Mouse (Mus musculus): ENCODE data around the gene Phf23. TPM values are rescaled to one million over a fixed set of nuclear protein-coding genes. Genes with fewer than 3 reads are reported as not detected.

The Phf23 gene
- polyA plus RNA-seq, 1 experiment: 21.2 TPM

DNA sequence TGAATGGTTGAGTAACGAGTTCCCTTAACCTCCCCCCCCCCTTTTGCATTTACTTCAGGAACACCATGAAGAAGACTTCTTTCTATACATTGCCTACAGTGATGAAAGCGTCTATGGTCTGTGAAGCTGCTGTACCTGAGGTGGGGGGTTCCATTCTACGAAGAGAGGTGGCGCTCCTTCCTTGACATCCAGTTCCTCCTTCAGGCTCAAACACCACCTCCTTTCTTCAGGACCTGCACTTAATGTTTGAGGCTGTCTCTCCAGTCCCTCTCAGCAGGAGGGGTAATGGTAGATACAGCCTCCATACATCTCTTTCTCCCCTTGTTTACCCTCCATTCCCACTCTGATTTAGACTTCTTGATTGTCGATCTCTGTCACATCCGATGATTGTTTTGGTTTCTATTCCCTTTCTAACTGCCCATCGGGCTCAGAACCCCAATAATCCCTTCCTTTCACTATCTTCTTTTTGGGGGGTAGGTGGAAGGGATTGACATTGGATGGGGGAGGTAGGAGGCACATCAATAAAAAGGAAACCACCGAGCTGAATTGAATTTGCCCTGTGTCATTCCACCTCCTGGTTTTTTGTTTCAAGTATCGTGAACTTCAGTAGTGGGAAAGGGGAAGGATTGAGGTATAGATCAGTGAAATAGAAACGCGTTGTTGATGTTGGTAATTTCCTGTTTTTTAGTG lies 1.0 kb upstream of the Phf23 start:
- Histone ChIP-seq H3K27me3 (ENCODE audit: control insufficient read depth, insufficient read depth, low read length) (no peaks in the 10 kb centered on the region), H3K36me3 (ENCODE audit: control insufficient read depth, insufficient read depth, low read length) (peaks cover 5% of the 10 kb centered on the region), H3K4me1 (ENCODE audit: control insufficient read depth, insufficient read depth, low read length) (peaks cover 22% of the 10 kb centered on the region), H3K4me3 (ENCODE audit: control insufficient read depth, low read depth, low read length) (peak overlapping the region; percentile 3; the same call in 1 of the 2 replicates), H3K27ac (ENCODE audit: control insufficient read depth, insufficient read depth, low read depth, low read length) (no peak overlapping the region)
- no peak for TF ChIP-seq POLR2A (IDR thresholded peaks at IDR 0.05; ENCODE audit: control insufficient read depth, low read depth, low read length)
- no peak for TF ChIP-seq CTCF (IDR thresholded peaks at IDR 0.05; ENCODE audit: control insufficient read depth, insufficient read depth, insufficient replicate concordance, low read depth, low read length)

DNA sequence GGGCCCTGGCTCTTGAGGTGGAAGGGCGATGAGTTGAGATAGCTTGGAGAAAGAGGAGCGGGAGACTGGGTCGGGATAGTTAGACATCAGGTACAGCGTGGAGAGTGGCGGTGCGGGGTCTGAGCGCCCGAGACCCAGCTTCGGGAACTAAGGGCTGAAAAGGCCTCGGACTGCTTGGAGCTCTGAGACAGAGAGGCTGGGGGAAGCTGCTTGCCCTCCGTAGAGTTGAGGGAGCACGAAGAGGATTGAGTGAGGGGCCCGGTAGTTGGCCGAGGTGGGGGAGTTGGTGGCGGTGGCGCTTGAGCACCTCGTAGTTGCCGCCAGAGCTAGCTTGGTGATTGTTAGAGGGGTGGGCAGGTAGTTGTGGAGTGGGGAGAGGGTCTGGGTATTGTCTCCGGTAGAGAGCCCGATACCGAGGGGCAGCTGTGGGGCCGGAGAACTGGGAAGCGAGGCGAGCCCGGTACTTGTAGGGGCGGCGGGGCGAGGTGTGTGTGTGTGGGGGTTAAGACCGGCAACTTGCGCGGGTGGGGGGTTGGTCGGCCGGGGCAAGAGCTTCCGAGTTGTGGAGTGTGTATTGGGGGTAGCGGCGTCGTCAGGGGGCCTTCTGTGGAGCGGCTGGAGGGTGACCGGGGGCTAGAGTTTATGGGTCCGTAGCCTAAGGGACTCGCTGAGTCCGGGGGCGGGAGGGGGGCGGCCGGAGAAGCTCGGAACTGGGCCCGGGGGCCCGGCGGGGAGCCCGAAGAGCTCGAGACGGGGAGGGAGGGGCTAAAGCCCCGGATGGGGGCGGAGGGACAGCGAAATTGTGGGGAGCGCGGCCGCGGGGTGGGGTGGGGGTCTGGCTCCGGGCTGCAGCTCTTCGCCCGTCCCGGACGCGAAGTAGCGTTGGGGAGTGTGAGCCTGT lies 834 bp downstream of the Phf23 start:
- Histone ChIP-seq H3K27me3 (ENCODE audit: control insufficient read depth, insufficient read depth, low read length) (no peaks in the 10 kb centered on the region), H3K4me3 (ENCODE audit: control insufficient read depth, low read depth, low read length) (peak overlapping the region; percentile 98), H3K4me1 (ENCODE audit: control insufficient read depth, insufficient read depth, low read length) (peaks cover 23% of the 10 kb centered on the region), H3K36me3 (ENCODE audit: control insufficient read depth, insufficient read depth, low read length) (peaks cover 5% of the 10 kb centered on the region), H3K27ac (ENCODE audit: control insufficient read depth, insufficient read depth, low read depth, low read length) (peak overlapping the region; percentile 97)
- TF ChIP-seq CTCF (IDR thresholded peaks at IDR 0.05; ENCODE audit: control insufficient read depth, insufficient read depth, insufficient replicate concordance, low read depth, low read length): no peak
- TF ChIP-seq POLR2A (IDR thresholded peaks at IDR 0.05; ENCODE audit: control insufficient read depth, low read depth, low read length): no peak

DNA sequence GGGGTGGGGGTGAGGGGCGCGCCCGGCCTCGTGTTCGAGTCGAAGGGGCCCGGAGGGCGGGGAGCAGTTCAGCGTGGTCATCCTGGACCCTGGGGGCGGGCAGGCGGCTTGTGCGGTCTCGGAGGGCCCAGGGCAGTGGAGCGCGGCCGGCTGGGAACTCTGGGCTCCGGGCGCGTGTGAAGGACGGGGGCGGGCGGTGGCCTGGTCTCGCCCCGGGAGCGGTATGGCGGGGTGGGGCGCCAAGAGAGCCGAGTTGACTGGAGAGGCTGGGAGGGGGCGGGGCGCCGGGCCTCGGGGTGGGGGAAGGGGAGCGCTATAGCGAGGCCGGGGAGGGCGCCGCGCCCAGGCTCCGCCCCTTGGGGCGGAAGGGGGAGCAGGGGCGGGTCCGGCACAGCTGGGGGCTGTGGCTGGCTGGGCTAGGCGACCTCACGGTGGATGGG lies 1.5 kb downstream of the Phf23 start:
- Histone ChIP-seq H3K4me1 (ENCODE audit: control insufficient read depth, insufficient read depth, low read length) (peaks cover 23% of the 10 kb centered on the region), H3K36me3 (ENCODE audit: control insufficient read depth, insufficient read depth, low read length) (peaks cover 5% of the 10 kb centered on the region), H3K27me3 (ENCODE audit: control insufficient read depth, insufficient read depth, low read length) (no peaks in the 10 kb centered on the region), H3K4me3 (ENCODE audit: control insufficient read depth, low read depth, low read length) (peak overlapping the region; percentile 98), H3K27ac (ENCODE audit: control insufficient read depth, insufficient read depth, low read depth, low read length) (peak overlapping the region; percentile 92)
- no peak for TF ChIP-seq CTCF (IDR thresholded peaks at IDR 0.05; ENCODE audit: control insufficient read depth, insufficient read depth, insufficient replicate concordance, low read depth, low read length)
- TF ChIP-seq POLR2A (IDR thresholded peaks at IDR 0.05; ENCODE audit: control insufficient read depth, low read depth, low read length): peak; percentile 62

DNA sequence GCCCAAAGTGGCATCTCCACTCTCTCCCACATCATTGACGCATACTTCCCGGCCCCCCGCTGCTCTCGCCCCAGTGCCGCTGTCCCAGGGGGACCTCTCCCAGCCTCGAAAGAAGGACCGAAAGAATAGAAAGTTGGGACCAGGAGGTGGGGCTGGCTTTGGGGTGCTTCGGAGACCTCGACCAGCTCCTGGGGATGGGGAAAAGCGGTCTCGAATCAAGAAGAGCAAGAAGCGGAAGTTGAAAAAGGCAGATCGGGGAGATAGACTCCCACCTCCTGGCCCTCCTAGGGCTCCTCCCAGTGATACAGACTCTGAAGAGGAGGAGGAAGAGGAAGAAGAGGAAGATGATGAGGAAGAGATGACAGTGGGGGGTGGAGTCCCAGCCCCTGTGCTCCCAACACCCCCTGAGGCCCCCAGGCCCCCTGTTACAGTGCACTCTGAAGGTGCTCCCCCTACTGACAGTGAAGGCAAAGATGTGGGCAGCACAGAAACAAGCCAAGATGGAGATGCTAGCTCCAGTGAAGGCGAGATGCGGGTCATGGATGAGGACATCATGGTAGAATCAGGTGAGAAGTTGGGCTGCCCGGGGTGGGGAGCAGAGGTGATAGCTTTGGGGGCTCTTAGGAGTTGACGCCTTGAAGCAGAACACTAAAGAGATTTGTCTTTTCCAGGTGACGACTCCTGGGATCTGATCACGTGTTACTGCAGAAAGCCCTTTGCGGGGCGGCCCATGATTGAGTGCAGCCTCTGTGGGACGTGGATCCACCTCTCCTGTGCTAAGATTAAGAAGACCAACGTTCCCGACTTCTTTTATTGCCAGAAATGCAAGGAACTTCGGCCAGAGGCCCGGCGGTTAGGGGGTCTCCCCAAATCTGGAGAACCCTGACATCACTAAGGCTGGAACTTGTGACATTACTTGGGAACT lies 3.3 kb downstream of the Phf23 start:
- peaks cover 20% of the 10 kb centered on the region for H3K4me1 ChIP-seq (ENCODE audit: control insufficient read depth, insufficient read depth, low read length)
- peak overlapping the region; percentile 86 for H3K27ac ChIP-seq (ENCODE audit: control insufficient read depth, insufficient read depth, low read depth, low read length)
- peak overlapping the region; percentile 82 for H3K4me3 ChIP-seq (ENCODE audit: control insufficient read depth, low read depth, low read length)
- H3K27me3 ChIP-seq (ENCODE audit: control insufficient read depth, insufficient read depth, low read length): no peaks in the 10 kb centered on the region
- no peak for TF ChIP-seq POLR2A (IDR thresholded peaks at IDR 0.05; ENCODE audit: control insufficient read depth, low read depth, low read length)
- no peak for TF ChIP-seq CTCF (IDR thresholded peaks at IDR 0.05; ENCODE audit: control insufficient read depth, insufficient read depth, insufficient replicate concordance, low read depth, low read length)
- peaks cover 3% of the 10 kb centered on the region for H3K36me3 ChIP-seq (ENCODE audit: control insufficient read depth, insufficient read depth, low read length)

DNA sequence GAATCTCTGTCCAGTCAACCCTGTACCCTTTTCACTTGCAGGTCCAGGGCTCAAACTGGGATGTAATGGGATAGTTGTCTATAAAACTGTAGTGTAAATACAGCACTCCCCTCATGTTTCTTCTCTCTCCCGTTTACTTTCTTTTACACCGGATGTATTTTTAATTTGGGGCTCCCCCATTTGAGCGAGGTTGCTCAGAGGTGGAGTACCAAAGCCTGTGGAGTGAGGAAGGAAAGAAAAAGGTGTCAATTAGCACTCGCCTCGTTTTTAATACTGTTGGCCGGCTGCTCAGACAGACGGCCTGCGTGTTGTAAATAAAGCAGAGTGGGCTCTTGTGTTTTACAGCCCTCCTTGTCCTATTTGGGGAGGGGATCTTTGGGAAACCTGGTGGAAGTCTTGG lies 4.1 kb downstream of the Phf23 start:
- Histone ChIP-seq H3K4me1 (ENCODE audit: control insufficient read depth, insufficient read depth, low read length) (peaks cover 20% of the 10 kb centered on the region), H3K27ac (ENCODE audit: control insufficient read depth, insufficient read depth, low read depth, low read length) (peak overlapping the region; percentile 86), H3K4me3 (ENCODE audit: control insufficient read depth, low read depth, low read length) (peak overlapping the region; percentile 80), H3K36me3 (ENCODE audit: control insufficient read depth, insufficient read depth, low read length) (peaks cover 3% of the 10 kb centered on the region), H3K27me3 (ENCODE audit: control insufficient read depth, insufficient read depth, low read length) (no peaks in the 10 kb centered on the region)
- TF ChIP-seq POLR2A (IDR thresholded peaks at IDR 0.05; ENCODE audit: control insufficient read depth, low read depth, low read length) (no peak), CTCF (IDR thresholded peaks at IDR 0.05; ENCODE audit: control insufficient read depth, insufficient read depth, insufficient replicate concordance, low read depth, low read length) (no peak)

DNA sequence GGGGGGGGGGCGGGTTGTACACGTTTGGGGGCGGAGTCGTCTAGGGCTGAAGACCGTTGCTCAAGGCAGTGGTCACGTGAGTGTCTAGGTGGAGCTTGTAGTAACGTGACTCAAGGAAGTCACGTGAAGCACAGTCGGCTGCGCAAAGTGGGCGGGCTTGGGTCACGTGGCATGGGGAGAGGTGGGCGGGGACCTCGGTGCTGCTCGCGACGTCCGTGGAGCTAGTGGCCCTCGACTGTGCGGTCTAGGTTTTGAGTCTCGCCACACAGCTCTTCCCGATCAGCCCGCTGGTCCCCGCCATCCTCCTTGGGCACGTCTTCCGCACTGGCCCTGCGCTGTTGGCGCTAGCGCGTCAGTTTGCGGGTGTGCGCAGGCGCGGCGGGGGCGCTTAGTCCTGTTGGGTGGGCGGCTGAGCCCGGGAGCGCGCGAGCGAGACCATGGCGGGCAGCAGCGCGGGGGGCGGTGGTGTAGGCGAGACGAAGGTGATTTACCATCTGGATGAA lies 4.9 kb downstream of the Phf23 start, which contains the start of gene Dvl2:
Gene Dvl2, plus strand, starts transcription at position 200 of the 503 bp plus-strand sequence.
- Histone ChIP-seq H3K27me3 (ENCODE audit: control insufficient read depth, insufficient read depth, low read length) (no peaks in the 10 kb centered on the region), H3K36me3 (ENCODE audit: control insufficient read depth, insufficient read depth, low read length) (peaks cover 3% of the 10 kb centered on the region), H3K4me3 (ENCODE audit: control insufficient read depth, low read depth, low read length) (peak within 1 kb of the TSS; percentile 82), H3K27ac (ENCODE audit: control insufficient read depth, insufficient read depth, low read depth, low read length) (peak within 1 kb of the TSS; percentile 88), H3K4me1 (ENCODE audit: control insufficient read depth, insufficient read depth, low read length) (peaks cover 20% of the 10 kb centered on the region)
- TF ChIP-seq POLR2A (IDR thresholded peaks at IDR 0.05; ENCODE audit: control insufficient read depth, low read depth, low read length) (peak; percentile 87), CTCF (IDR thresholded peaks at IDR 0.05; ENCODE audit: control insufficient read depth, insufficient read depth, insufficient replicate concordance, low read depth, low read length) (peak; percentile 13; the same call in 1 of the 2 replicates)

Measured in testis, adult 2 months (tissue).